Mouse (Mus musculus): ENCODE data around the gene Ppp2r2d.
A peak's percentile ranks its signal among the peaks of the same experiment; 100 is the strongest.

DNA sequence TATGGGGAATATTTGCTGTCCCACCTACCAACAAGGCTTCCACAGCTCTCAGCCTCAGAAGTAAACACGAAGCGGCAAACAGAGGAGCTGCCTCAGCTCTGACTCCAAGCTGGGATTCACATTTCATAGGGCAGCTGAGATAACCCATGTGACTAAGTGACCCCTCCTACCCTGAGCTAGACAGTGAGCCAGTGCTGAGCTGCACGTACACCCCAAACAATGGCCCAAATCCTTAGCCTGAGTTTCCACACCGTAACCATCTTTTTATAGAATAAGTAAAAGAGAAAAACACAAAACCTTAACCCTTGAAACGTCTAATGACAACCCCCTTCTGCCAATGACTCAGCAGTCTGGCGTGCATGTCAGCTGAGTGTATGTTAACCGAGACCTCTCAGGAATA is 61.2 kb downstream of the Ppp2r2d start:
- TF ChIP-seq POLR2A (IDR thresholded peaks at IDR 0.05; ENCODE audit: low read depth, low read length) (peak; percentile 72), CTCF (IDR thresholded peaks at IDR 0.05; ENCODE audit: borderline replicate concordance, insufficient read depth, low read length) (no peak)

Data from embryonic fibroblast, embryonic 13.5 days (primary cell).